Mouse (Mus musculus) C3H10T1/2 (cell line): ENCODE measurements around the gene Zfhx3. TPM values are rescaled to one million over a fixed set of nuclear protein-coding genes. Genes with fewer than 3 reads are reported as not detected.

Source experiments
- polyA plus RNA-seq, 2 experiments: library from polyadenylated mRNA; unstranded; fragments of >200 nt; fragmentation: generic; extraction: Trizol; gene quantifications; one replicate each; pipeline ENCODE4 v1.2.1; 2012; ENCODE audit warnings: missing spikeins in 2 of 2

Gene Zfhx3
- 1 to 10 TPM; 1.1 to 6.6 TPM for polyA plus RNA-seq

DNA sequence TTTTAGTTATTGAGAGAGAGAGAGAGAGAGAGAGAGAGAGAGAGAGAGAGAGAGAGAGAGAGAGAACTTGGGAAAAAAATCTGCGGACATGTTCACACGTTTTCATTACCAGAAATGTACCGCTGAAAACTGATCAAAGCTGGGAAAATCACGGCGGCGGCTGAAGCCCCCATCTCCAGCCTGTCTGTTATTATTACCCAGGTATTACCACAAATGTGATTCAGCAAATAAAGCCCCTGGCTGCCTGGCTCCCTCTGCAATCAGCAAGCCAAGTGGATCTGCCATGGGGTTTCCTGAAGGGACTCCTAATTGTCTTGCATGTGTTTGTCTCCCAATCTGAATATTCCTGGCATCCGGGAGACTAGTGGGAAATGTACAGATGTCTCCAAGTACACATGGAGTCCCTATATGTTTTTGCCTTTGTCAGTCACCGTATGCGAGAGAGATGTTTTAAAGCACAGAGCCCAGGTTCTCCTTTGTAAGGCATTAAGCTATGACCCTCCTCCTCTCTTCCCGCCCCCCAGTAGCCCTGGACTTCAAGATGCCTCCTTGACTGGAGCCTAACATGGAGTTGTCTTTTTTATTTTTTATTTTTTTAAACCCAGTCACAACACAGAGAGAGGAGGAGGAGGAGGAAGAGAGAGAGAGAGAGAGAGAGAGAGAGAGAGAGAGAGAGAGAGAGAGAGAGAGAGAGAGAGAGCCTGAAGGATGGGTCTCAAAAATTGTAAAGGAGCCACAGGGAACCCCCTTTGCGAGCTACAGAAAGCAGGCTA is at the start of gene Zfhx3:
Gene Zfhx3 (plus strand): TSS at position 723 of the 773 bp plus-strand sequence.

